Mouse (Mus musculus) liver, embryonic 14.5 days (tissue): ENCODE measurements around the gene Cog4.

ENCODE experiments used
- CTCF ChIP-seq: IDR thresholded peaks from 2 replicates; pipeline ENCODE4 v1.5.1; 2016; ENCODE audit warnings: antibody characterized with exemption, low read depth, control low read depth
- EP300 ChIP-seq: IDR thresholded peaks from 2 replicates; pipeline ENCODE4 v1.6.1; 2016; ENCODE audit warnings: antibody characterized with exemption, low read depth

DNA sequence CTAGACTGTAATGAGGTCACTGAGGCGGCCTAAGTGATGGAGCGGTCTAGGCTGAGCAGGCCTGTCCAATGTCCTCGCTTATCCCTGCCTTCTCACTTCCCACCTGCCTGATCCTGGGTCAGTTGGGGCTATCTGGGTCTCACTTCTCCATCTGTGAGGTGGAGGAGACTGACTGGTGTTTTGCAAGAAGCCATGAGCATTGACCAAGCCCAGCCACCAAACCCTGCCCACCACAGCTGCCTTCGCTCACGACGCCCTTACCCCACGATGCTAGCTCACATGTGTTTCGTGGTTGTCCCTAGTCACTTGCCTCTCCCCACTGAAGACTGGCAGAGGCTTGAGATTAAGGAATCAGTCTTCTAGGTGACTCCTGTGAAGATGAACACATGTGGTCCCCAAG, 49.3 kb upstream of the Cog4 start:
- no peak for TF ChIP-seq CTCF
- TF ChIP-seq EP300, result no peak
